Mouse (Mus musculus) forebrain, embryonic 12.5 days (tissue): Measurements from ENCODE around the gene Slc16a10. TPM values are rescaled to one million over a fixed set of nuclear protein-coding genes. Genes with fewer than 3 reads are reported as not detected.

Experiments used
- ATAC-seq: fragments of 200-750 bp; cut with Nextera tagmentation; 2 replicates; pipeline ENCODE4 v1.8.0; 2017; ENCODE audit warnings: moderate TSS enrichment; ENCODE audit not compliant: low FRiP score
- H3K27ac ChIP-seq: fragments of 300-500 bp; sonication (generic); 2 replicates; pipeline ENCODE4 v1.5.1; 2016; ENCODE audit warnings: mild to moderate bottlenecking
- H3K27me3 ChIP-seq: fragments of 300-500 bp; sonication (generic); 2 replicates; pipeline ENCODE4 v1.6.1; 2016; ENCODE audit warnings: mild to moderate bottlenecking
- H3K36me3 ChIP-seq: fragments of 300-500 bp; sonication (generic); replicated peaks from 2 replicates; pipeline ENCODE4 v1.6.1; 2016; ENCODE audit warnings: mild to moderate bottlenecking
- H3K4me1 ChIP-seq: fragments of 300-500 bp; sonication (generic); 2 replicates; pipeline ENCODE4 v1.6.1; 2016
- H3K4me2 ChIP-seq: fragments of 300-500 bp; sonication (generic); 2 replicates; pipeline ENCODE4 v1.6.1; 2016; ENCODE audit warnings: mild to moderate bottlenecking, moderate library complexity
- H3K4me3 ChIP-seq: fragments of 300-500 bp; sonication (generic); replicated peaks from 2 replicates; pipeline ENCODE4 v1.5.1; 2016; ENCODE audit warnings: mild to moderate bottlenecking
- H3K9ac ChIP-seq: fragments of 300-500 bp; sonication (generic); 2 replicates; pipeline ENCODE4 v1.6.1; 2016; ENCODE audit warnings: mild to moderate bottlenecking
- H3K9me3 ChIP-seq: fragments of 300-500 bp; sonication (generic); 2 replicates; pipeline ENCODE4 v1.6.1; 2016
- WGBS: fragments of 180-500 bp; shearing (Covaris S2); methylation state at CpG from one replicate; pipeline ENCODE4 v1.1.7; 2016; 5-methylcytosine and 5-hydroxymethylcytosine counted together
- polyA plus RNA-seq: library from polyadenylated mRNA; unstranded; fragments of >200 nt; fragmentation: Nextera tagmentation; extraction: Ambion mirVana; gene quantifications from 2 replicates; pipeline ENCODE4 v1.2.1, GENCODE M21; 2016

The Slc16a10 gene
- polyA plus RNA-seq, 1 experiment from 2014 or later = 8.7 TPM

GRCm38 (mm10) chr10:40141016-40141851 is 824 bp downstream of the Slc16a10 start:
- Histone ChIP-seq H3K27ac (no peak overlapping the region), H3K27me3 (peaks cover 24% of the 10 kb centered on the region), H3K4me1 (peaks cover 9% of the 10 kb centered on the region; the same call in 1 of the 2 replicates), H3K4me3 (peak overlapping the region; percentile 65), H3K9me3 (no peaks in the 10 kb centered on the region), H3K36me3 (no peaks in the 10 kb centered on the region), H3K9ac (peak overlapping the region; percentile 77), H3K4me2 (peak overlapping the region; percentile 96)
- peak; percentile 18; the same call in 1 of the 2 replicates for ATAC-seq
- 29% methylated on average over 27 of the region's 27 CpGs for WGBS

- whole genome bisulfite sequencing = 89% methylated on average over 4 of the region's 4 CpGs
- Histone ChIP-seq H3K4me3 (no peak overlapping the region), H3K4me1 (peaks cover 9% of the 10 kb centered on the region; the same call in 1 of the 2 replicates), H3K27me3 (peaks cover 24% of the 10 kb centered on the region), H3K9me3 (no peaks in the 10 kb centered on the region), H3K4me2 (no peak overlapping the region), H3K27ac (no peak overlapping the region), H3K9ac (no peak overlapping the region), H3K36me3 (no peaks in the 10 kb centered on the region)
- ATAC-seq = no peak
Observed at GRCm38 (mm10) chr10:40139646-40140045, 2.4 kb downstream of the Slc16a10 start.

DNA sequence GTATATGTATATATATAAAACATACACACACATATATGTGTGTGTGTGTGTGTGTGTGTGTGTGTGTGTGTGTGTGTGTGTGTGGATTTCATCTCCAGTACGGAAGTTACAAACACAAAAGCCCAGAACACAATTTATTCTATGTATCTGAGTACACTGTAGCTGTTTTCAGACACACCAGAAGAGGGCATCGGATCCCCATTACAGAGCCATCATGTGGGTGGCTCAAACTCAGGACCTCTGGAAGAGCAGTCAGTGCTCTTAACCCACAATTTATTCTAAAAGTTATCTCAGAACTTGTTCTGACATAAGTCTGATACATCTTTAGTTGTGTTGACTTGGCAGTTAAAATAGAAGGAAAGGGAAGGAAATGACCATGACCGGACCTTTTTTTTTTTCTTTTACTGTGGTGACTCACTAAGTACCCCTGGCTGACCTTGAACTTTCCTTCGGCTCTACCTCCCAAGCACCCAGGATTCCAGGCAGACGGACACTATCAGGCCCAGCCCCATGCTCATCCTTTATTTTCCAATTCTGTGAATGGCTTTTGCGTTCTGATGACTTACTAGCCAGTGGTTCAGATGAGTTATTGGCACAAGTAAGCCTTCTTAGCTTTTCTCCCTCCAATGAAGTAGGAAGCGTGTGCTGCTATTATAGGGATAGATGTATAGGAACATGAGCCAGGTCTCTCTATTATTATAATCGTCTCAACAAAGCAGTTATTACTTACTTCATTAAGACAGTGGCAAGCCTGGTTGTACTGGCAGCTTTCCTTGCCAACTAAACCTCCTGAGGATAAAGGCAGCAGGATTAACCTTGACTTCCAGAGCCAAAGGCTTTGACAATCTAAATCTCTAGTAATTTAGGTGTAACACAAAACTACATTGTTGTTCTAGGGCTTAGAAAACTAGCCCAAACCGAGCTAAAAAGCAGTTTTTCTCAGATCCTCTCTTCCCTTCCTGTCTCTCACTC is 6.0 kb downstream of the Slc16a10 start:
- Histone ChIP-seq H3K36me3 (no peaks in the 10 kb centered on the region), H3K27ac (no peak overlapping the region), H3K4me1 (no peaks in the 10 kb centered on the region; the same call in 1 of the 2 replicates), H3K27me3 (peaks cover 12% of the 10 kb centered on the region), H3K9me3 (no peaks in the 10 kb centered on the region), H3K4me3 (no peak overlapping the region), H3K9ac (no peak overlapping the region), H3K4me2 (no peak overlapping the region)
- WGBS = 79% methylated on average over 9 of the region's 9 CpGs
- no peak for ATAC-seq

GRCm38 (mm10) chr10:40134906-40135305 is 7.2 kb downstream of the Slc16a10 start:
- Histone ChIP-seq H3K4me2 (no peak overlapping the region), H3K9ac (no peak overlapping the region), H3K4me1 (no peaks in the 10 kb centered on the region; the same call in 1 of the 2 replicates), H3K36me3 (no peaks in the 10 kb centered on the region), H3K27me3 (0 out of 2 replicates have a peak, but pooled peaks cover 5% of the 10 kb centered on the region), H3K4me3 (no peak overlapping the region), H3K9me3 (no peaks in the 10 kb centered on the region), H3K27ac (no peak overlapping the region)
- no peak for ATAC-seq
- 88% methylated on average over 6 of the region's 6 CpGs for WGBS

DNA sequence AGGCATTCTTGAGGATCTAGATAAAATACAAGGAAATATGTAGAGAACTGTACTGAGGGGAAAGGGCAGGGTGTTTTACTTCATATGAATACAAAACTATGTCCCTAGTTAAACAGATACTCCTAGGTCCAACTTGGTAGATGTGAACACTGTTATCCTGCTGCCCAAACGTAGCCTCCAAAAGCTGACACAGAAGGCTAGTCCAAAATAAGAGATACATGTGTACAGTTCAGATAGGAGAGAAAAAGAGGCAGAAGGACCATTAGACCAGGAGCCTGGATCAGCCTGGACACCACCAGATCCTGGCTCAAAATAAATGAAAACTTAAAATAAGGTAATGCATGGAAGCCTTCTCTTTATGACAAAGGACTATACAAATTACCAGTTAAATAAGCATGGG is 8.4 kb downstream of the Slc16a10 start:
- ATAC-seq = no peak
- Histone ChIP-seq H3K27me3 (no peaks in the 10 kb centered on the region), H3K9me3 (no peaks in the 10 kb centered on the region), H3K4me3 (no peak overlapping the region), H3K27ac (no peak overlapping the region), H3K9ac (no peak overlapping the region), H3K4me1 (no peaks in the 10 kb centered on the region; the same call in 1 of the 2 replicates), H3K36me3 (no peaks in the 10 kb centered on the region), H3K4me2 (no peak overlapping the region)
- 87% methylated on average over 1 of the region's 1 CpGs for WGBS

- 88% methylated on average over 9 of the region's 9 CpGs for WGBS
- Histone ChIP-seq H3K27me3 (no peaks in the 10 kb centered on the region), H3K36me3 (no peaks in the 10 kb centered on the region), H3K4me2 (no peak overlapping the region), H3K4me3 (no peak overlapping the region), H3K9ac (no peak overlapping the region), H3K27ac (no peak overlapping the region), H3K9me3 (no peaks in the 10 kb centered on the region), H3K4me1 (no peaks in the 10 kb centered on the region)
- ATAC-seq = no peak
Observed at GRCm38 (mm10) chr10:40131690-40132418, 10.2 kb downstream of the Slc16a10 start.

DNA sequence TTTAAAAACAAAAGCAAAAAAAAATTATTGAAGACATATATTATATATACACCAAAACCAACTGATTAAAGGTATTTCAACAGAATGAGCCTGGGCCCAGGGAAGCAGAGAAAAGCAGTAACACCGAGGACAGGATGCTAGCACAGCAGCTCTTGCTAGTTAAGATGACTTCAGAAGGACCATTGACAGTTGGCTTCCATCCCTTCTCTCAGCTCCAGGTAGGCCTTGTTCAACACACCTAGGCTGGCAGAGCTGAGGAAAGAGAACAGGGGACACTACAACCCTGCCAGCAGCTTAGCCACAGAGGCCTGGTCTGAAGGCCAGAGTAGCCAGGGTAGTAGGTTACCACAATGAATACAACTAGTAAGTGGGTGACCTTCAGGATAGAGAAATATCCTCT is 11.9 kb downstream of the Slc16a10 start:
- no peaks in the 10 kb centered on the region for H3K9me3 ChIP-seq
- no peaks in the 10 kb centered on the region for H3K4me1 ChIP-seq
- no peaks in the 10 kb centered on the region for H3K36me3 ChIP-seq
- no peak for ATAC-seq
- 74% methylated on average over 1 of the region's 1 CpGs for WGBS
- no peak overlapping the region for H3K4me3 ChIP-seq
- H3K27ac ChIP-seq = no peak overlapping the region
- no peak overlapping the region for H3K9ac ChIP-seq
- H3K4me2 ChIP-seq = no peak overlapping the region
- no peaks in the 10 kb centered on the region for H3K27me3 ChIP-seq

- no peak overlapping the region for H3K27ac ChIP-seq
- ATAC-seq = no peak
- H3K9ac ChIP-seq = no peak overlapping the region
- no peaks in the 10 kb centered on the region for H3K27me3 ChIP-seq
- no peak overlapping the region for H3K4me3 ChIP-seq
- no peaks in the 10 kb centered on the region for H3K9me3 ChIP-seq
- H3K4me1 ChIP-seq = no peaks in the 10 kb centered on the region
- no peak overlapping the region for H3K4me2 ChIP-seq
- H3K36me3 ChIP-seq = no peaks in the 10 kb centered on the region
Observed at GRCm38 (mm10) chr10:40129134-40129533, 12.9 kb downstream of the Slc16a10 start.

DNA sequence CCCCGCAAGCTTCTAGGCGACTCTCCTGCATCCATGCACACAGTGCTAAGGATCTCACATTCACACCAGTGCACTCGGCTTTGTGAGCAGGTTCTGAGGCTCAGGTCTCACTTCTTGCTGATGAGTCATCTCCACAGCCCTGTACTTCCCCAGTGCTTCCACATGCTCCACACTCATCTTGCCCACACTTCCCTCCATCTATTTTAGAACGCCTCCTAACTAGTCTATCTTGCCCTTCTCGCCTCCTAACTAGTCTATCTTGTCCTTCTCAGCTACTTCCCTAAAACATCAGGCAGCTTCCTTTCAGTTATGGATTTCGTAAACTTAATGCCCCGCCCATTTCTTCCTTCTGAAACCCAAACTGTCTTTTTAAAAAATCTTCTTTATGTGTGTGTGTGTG is 13.6 kb downstream of the Slc16a10 start:
- Histone ChIP-seq H3K4me2 (no peak overlapping the region), H3K4me1 (no peaks in the 10 kb centered on the region), H3K36me3 (no peaks in the 10 kb centered on the region), H3K9me3 (no peaks in the 10 kb centered on the region), H3K27me3 (no peaks in the 10 kb centered on the region), H3K9ac (no peak overlapping the region), H3K4me3 (no peak overlapping the region), H3K27ac (no peak overlapping the region)
- WGBS = 89% methylated on average over 7 of the region's 7 CpGs
- ATAC-seq = no peak

DNA sequence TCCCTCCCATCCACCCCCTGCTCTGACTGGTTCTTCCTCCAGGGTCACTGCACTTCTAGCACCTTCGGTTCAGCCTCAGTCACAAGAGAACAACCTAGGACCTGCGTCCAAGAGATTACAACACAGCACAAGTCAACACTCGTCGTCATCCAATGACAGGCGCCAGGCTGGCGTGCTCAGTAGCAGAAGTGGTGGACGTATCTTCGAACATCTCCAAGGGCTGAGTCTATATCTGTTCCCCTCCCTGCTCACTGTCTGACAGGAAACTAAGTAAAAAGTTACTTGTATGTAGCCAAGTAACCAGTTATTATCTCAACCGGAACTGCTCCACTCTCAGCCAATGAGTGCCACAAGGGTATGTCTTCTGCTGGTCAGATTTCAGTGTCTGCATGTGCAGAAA is 16.9 kb downstream of the Slc16a10 start:
- no peaks in the 10 kb centered on the region for H3K9me3 ChIP-seq
- no peaks in the 10 kb centered on the region for H3K4me1 ChIP-seq
- H3K9ac ChIP-seq = no peak overlapping the region
- H3K27ac ChIP-seq = no peak overlapping the region
- H3K36me3 ChIP-seq = no peaks in the 10 kb centered on the region
- ATAC-seq = no peak
- 91% methylated on average over 9 of the region's 9 CpGs for WGBS
- H3K4me3 ChIP-seq = no peak overlapping the region
- H3K4me2 ChIP-seq = no peak overlapping the region
- no peaks in the 10 kb centered on the region for H3K27me3 ChIP-seq

DNA sequence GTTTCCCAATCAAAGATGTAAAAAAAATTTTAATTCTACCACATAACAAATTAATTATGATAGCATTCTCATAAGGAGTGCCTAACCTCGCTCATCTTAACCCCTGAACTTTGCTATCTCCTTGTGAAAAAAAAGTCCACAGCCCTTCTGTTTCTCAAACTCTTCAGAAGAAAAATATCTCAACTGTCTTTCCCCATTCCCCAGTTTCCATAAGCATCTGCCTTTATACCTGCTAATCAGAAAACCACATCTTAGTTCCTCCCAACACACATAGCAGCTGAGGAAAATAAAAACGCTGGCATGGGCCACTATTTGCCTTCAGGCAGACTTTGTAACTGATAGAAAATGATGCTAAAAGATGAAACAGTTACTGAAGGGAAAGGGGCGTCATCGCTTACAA is 17.5 kb downstream of the Slc16a10 start:
- Histone ChIP-seq H3K4me3 (no peak overlapping the region), H3K27me3 (no peaks in the 10 kb centered on the region), H3K36me3 (no peaks in the 10 kb centered on the region), H3K9me3 (no peaks in the 10 kb centered on the region), H3K4me2 (no peak overlapping the region), H3K9ac (no peak overlapping the region), H3K4me1 (no peaks in the 10 kb centered on the region), H3K27ac (no peak overlapping the region)
- WGBS = 82% methylated on average over 4 of the region's 4 CpGs
- no peak for ATAC-seq

- H3K4me3 ChIP-seq = no peak overlapping the region
- H3K36me3 ChIP-seq = no peaks in the 10 kb centered on the region
- no peak overlapping the region for H3K27ac ChIP-seq
- WGBS = 70% methylated on average over 2 of the region's 2 CpGs
- no peak for ATAC-seq
- no peak overlapping the region for H3K9ac ChIP-seq
- H3K27me3 ChIP-seq = no peaks in the 10 kb centered on the region
- no peaks in the 10 kb centered on the region for H3K9me3 ChIP-seq
- no peak overlapping the region for H3K4me2 ChIP-seq
- H3K4me1 ChIP-seq = no peaks in the 10 kb centered on the region
Observed at GRCm38 (mm10) chr10:40124096-40124495, 18.0 kb downstream of the Slc16a10 start.
